Mouse (Mus musculus) bone marrow, adult 2 months (tissue): Measurements from ENCODE around the gene Kcnc1.

Experiments used
- CTCF ChIP-seq: fragments of 200-500 bp; IDR thresholded peaks from 2 replicates; pipeline ENCODE4 v1.5.1; 2011; ENCODE audit warnings: low read length, control low read depth; ENCODE audit not compliant: control insufficient read depth, insufficient read depth
- POLR2A ChIP-seq: fragments of 200-500 bp; IDR thresholded peaks from 2 replicates; pipeline ENCODE4 v1.6.1; 2011; ENCODE audit warnings: low read depth, mild to moderate bottlenecking, control low read depth, low read length, borderline replicate concordance; ENCODE audit not compliant: control insufficient read depth

DNA sequence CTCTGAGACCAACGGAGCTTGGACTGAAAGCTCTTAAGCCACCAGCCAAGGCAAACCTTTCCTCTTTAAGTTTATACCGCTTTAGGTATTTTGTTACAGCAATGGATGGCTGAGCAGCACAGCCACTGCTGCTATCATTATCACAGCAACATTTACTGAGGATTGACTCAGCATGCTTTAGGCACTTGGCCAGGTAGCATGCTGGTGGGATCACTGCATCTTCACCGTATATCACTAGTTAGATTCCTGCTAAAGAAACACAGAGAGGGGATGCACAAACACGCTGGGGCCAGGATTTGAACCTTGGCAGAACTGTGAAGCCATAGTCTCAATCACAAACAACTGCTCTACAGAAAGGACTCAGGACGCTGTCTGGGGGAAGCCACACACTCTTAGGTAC lies 90.5 kb downstream of the Kcnc1 start:
- TF ChIP-seq CTCF = no peak
- TF ChIP-seq POLR2A = no peak
